Mouse (Mus musculus) thymus, postnatal 4 days (tissue): ENCODE measurements around the gene Fam222b.
"Not testable (repeated sequence)": the region's sequence is repeated elsewhere in the genome, so short reads cannot be mapped to it uniquely, and the experiment has no call there.

ENCODE experiments used
- DNase-seq: peaks from one replicate; pipeline ENCODE4 v3.0.0; 2021

The Fam222b gene

DNA sequence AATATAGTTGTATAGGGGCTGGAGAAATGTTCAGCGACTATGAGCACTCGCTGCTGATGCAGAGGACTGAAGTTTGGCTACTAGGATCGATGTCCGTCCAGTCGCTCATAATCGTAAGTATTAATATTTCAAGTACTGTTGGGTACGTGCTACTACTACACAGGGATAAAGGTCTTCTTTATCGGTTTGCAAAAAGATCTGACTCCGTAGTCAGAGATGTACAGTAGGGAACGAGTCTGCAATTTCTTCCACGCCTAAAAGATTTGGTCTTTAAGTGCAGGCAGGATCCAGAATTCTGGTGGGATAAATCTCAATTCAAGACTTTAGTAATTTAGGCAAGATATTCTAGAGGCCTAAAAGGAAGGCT, 340 bp upstream of the Fam222b start:
- no peak for DNase-seq

DNA sequence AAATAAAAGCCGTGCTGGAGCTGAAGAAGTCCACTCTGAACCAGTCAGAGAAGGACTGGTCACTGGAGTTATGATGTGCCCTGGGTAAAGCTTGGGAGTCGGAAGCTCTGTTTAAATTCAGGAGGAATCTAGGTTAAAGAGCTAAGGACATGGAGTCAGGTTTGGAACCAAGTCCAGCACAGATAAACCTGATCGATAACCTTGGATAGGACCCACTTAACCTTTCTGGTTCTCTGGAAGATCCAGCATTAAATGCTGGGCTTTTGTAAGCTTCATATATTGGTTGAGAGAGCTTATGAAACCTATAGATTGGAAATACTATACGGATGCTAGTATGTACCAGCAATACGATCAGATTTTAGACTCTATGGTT, 670 bp downstream of the Fam222b start:
- no peak for DNase-seq

DNA sequence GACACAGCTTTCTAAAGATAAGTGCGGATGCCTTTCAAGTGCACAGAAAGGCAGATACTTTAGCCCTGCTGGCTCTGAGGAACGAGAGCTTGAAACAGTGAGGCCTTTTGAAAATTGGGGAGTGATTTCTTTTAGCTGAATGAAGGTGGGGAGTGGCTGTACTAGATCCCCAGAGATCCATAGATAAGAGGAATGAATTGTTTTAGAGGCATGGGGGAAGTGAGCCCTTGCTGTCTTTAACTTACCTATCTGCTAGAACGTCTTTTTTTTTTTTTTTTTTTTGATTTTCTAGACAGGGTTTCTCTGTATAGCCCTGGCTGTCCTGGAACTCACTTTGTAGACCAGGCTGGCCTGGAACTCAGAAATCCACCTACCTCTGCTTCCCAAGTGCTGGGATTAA, 2.6 kb downstream of the Fam222b start:
- DNase-seq, result no peak

DNA sequence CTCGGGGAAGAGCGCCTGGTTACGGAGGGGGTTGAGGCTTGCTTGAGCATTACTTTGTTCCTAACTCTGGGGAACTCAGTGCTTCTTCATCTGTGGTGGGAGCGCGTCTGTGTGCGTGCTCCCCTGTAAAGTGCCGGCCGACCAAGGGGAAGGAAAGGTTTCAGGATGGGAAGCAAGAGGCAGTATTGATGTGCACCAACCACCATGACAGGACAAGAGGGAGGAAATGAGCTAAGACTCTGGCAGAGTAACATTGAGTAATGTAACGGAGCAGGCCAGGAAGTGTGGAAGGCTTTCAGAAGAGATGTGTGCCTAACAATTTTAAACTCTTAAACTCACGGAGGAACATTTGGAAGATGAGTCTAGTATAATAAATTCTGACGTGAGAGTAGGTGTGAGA, 6.3 kb downstream of the Fam222b start:
- no peak for DNase-seq

DNA sequence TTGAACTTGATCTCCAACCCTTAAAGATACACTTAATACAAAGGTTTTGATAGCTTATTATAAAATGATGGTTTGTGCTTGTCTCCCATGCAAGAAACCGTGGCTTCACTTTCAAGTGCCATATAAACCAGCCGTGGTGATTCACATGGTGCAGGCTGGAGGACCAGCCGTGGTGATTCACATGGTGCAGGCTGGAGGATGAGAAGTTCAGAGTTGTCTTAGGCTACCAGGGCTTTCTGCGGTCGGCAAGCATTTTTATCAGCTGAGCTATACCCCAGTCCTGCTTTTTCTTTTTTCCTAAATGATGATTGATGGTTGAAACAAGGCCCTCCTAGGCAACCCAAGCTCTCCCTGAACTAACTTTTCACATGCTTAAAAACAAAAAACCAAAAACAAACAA, 7.7 kb downstream of the Fam222b start:
- no peak for DNase-seq

DNA sequence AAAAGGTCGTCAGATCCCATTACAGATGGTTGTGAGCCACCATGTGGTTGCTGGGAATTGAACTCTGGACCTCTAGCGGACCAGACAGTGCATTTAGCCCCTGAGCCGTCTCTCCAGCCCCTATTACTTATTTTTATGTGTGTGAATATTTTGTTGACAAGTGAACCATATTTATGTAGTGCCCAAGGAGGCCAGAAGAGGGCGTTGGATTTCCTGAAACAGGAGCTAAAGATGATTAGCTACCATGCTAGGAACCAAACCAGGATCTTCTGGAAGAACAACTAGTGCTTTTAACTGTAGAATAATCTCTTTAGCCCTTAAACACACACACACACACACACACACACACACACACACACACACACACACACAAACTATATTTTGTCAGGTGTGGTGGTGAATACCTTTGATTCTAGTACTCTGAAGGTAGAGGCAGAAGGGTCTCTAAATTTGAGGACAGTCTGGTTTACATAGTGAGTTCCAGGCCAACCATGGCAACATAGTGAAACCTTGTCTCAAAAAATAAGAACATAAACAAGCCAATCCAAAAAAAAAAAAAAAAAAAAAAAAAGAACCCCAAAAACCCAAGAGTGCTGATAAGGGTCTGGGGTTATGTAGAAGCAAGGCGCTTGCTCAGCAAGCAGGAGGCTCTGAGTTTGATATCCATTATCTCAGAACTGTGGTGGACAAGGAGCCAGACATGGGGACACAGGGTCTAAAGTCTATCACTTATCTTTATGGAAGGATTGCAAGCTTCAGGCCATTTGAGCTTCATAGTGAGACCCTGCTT, 8.7 kb downstream of the Fam222b start:
- peak; percentile 34 for DNase-seq

DNA sequence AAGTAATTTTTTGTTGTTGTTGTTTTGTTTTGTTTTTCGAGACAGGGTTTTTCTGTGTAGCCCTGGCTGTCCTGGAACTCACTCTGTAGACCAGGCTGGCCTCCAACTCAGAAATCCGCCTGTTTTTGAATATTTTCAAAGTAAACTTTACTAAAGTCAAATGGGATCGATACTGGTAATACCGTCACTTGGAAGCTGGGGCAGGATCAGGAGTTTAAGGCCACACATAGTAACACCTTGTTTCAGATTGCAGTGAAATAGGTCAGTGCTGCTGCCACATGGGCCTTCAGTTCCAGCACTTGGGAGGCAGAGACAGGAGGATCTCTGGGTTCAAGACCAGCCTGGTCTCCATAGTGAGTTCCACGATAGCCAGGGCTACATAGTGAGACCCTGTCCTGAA, 10.0 kb downstream of the Fam222b start:
- DNase-seq, result no peak

DNA sequence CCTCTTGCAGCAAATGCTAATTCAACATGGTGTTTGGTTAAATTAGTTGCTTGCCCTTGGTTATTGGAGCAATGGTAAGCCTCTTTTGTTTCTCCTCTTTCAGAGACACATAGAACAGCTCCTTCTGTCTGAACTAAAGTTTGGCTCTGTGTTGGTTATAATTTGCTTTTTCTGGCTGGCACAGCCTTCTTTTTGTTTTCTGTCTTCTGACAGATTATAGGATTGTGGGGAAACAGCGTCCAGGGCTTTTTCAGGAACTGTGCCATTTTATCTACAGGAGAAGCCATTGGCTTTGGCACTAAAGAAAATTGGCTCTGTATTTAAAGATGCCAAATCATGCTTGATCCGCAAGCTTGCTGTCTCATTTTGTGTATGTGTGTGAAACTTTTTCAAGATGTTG, 19.2 kb downstream of the Fam222b start:
- no peak for DNase-seq

DNA sequence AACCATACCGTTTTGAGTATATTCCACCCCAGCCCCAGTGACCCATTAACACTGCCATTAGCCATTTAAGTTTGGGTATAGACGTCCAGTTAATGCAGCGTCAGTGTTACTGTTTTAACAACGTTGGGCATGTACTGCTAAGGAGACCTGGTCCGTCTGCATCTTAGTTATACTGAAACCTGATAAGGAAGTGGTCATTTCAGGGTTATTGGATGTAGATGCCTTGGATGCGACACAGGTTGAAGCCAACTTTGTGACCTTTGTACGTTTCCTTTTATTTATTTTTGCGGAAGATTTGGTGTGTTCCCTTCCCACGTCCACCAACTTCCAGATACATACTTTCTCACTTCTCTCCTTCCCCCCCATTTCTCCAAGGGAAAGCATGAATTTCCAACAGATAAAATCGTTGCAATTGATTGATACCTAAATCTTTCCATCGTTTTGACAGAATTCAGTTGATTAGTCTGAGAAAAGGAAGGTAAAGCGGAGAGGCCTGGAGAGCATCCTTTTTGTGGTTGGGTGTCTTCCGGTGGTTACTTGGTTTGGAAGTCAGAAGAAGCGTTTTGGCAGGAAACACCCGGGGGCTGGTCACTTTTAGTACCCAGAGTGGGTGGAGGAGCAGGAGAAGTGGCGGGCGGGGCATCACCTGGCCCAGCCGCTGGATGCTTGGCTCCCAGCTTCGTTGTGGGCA, 20.4 kb downstream of the Fam222b start:
- DNase-seq, result no peak

DNA sequence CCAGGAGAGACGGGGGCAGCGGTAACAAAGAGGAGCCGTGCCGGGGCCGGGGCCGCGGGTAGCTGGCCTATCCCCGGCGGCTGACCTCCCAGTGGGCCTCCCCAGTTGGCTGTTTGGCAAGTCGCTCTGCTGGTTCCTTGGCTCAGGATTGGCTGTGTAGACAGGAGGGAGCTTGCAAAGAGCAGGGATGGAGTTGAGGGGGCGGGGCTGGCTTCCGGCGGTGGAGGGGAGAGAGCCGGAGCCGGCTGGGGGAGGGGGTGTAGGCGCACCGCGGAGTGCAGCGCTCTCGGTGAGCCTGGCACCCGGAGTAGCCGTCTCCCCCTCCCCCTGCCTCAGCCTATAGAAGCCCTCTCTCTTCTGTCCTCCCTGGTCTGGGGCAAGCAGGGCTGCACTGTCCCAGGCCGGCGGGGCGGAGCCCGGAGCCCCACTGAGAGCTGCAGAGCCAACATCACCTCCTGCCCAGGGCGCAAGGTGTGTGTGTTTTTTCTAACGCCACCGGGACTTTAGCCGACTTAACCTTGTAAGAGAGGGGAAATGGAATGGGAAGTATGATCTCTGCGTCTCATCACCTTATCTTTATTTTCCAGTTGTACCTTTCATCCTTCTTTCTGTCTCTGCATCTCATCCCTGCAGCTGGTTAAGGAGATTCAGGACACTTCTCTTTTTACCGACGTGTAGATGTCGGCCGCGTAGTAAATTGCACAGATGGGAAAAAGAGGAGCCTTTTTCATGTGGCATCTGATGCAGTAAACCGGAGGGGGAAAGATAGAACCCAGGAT, 21.1 kb downstream of the Fam222b start:
- peak; percentile 95 for DNase-seq

DNA sequence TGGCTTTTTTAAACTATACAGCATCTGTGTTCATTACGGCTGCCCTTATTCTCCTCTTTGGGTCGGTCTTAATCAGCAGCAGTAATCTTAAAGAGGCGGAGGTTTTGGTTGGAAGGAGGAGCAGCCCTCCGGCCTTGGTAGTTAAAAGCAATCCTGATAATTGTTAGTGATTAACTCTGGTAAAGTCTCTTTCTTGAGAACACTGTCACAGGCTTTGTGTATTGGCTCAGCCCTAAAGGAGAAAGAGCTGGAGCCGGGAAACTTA, 21.6 kb downstream of the Fam222b start:
- no peak for DNase-seq

DNA sequence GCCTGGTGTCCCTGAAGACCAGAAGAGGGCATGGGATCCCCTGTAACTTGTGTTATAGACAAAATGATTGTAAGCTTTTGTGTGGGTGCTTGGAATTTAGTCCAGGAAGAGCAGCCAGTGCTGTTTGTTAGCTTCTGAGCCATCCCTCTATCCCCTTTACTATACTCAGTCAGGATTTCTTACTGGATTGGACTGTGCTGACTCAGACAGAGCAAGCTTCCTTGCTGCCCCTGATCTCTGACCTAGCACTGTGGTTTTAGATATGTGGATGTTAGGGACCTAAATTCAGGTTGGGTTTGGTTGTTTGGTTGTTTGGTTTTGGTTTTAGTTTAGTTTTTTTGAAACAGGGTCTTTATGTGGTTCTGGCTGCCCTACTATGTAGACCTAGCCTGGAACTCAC, 24.0 kb downstream of the Fam222b start:
- no peak for DNase-seq

DNA sequence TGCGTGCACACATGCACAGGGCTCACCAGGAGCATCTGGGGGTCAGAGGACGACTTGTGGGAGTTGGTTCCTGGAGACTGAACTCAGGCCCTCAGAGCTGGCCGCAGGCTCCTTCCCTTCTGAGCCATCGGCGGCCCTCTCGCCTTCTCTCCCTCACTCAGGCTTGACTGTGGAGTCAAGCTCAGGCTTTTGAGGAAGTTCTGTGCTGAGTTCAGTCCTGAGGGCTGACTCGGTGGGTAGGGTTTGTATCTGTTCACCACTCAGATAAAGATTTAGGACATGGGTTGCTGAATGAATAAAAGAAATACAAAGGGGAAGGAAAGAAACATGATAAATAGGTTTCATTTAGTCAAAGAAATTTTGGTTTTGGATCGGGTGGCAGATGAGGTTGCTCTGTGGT, 25.4 kb downstream of the Fam222b start:
- no peak for DNase-seq

DNA sequence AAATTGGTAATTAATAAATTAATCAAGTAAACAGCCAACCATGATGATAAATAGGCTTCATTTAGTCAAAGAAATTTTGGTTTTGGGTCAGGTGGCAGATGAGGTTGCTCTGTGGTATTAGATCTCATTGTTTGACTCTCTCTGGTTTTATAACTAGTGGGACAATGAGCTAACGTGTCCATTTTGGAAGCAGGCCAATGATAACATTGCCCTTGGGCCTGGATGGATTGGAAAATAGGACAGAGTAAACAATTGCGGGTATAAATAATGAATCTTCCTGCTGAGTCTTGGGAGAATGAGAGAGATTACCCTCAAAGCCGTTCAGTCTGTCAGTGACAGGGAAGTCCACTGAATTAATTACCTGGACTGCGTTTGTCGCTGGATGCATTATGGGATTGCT, 26.7 kb downstream of the Fam222b start:
- no peak for DNase-seq

DNA sequence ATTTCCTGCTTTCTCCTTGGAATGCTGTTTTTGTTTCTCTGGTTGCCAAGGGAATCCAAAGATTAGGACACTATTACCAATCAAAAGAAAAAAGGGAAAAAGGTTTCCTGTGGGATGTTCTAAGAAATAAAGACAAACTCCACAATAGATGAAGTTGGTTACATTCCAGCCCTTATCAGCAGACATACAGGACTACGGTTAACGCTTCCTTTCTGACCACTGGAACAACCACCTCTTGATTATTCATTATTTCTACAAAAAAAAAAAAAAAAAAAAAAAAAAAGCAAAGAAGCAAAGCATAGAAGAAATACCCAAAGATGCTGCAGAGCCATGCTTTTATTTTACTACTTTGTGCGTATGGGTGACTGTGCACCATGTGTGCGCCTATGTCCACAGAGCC, 28.4 kb downstream of the Fam222b start:
- no peak for DNase-seq

DNA sequence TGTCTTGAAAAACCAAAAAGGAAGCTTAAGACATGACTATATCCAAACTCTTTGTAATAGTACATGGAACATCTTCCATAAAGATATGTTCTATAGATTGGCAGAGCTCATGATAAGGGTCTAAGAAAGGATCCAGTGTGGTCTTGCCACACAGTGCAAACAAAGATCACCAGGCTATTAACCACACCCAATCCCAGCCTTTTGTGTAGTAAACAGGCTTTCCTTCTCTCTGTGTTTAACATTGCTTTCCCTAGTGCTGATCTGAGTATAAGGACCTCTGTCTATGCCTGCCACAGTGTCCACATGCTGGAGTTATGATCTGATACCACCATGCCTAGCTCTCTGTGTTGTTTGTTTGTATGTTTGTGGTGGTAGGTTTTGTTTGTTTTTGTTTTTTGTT, 29.3 kb downstream of the Fam222b start:
- DNase-seq, result no peak

DNA sequence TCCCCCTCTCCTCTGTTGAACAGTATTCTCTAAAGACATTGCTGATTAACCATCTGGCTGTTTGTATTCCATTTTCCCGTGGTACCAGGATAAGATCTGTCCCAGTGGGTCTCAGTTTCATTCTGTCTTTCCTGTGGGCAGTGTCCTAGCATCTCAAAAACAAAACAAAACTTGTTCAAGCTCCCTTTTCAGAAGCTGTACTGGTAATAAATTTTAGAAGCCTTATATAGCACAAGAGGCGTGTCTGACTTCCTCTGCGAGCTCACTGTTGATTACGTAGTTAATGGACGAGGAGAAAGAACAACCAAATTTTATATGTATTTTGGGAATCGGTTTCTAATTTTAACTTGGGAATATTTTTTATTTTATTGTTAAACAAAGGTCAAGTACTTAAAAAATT, 31.2 kb downstream of the Fam222b start:
- DNase-seq, result no peak

DNA sequence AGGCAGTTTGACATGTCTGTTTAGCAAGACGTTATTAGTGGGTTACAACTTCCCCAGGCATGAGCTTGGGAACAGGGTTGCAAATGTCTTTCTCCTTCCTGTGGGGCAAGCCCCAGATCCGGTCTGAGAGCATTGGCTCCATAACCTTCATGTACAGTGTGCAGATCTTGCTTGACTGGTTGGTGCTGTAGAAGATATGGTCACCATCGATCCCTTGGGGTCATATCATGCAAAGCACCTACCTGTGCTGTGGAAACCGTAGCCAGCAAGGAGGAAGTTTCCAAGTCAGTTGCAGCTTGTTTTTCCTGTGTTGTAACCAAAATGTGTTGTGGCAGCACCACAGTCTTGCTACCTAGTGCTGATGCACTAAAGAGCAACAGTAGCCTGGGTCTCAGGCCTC, 32.3 kb downstream of the Fam222b start:
- no peak for DNase-seq

DNA sequence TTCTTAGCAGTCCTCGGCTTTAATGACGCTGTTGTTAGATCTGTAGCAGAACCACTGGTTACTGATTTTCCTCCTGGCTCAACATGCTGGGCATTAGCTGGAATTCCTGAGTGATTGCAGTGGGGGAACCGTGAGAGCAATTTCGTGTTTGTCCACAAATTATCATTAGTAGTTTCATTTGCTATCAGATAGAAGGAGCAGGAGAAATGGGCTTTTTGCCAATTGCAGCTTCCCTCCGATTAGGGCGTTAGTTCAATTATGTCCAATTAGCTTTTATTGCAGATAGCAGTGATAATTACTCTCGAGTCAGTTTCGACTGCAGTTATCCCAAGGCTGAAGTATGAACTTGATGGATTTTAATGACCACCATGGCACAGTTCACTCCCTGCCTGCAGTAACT, 35.0 kb downstream of the Fam222b start:
- no peak for DNase-seq

DNA sequence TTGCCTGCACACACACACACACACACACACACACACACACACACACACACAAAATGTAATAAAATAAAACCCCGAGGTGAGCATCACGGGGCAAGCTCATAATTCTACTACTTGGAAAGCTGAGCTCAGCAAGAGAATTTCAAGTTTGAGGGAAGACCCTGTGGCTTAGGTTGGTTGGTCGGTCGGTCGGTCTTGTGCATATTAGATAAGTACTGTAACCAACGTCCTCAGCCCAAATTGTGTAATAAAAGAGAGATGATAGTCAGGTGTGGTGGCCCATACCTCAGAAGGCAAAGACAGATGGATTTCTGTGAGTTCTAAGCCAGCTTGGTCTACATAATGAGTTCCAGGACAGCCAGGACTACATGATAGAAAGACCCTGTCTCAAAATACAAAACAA, 39.5 kb downstream of the Fam222b start:
- no peak for DNase-seq

DNA sequence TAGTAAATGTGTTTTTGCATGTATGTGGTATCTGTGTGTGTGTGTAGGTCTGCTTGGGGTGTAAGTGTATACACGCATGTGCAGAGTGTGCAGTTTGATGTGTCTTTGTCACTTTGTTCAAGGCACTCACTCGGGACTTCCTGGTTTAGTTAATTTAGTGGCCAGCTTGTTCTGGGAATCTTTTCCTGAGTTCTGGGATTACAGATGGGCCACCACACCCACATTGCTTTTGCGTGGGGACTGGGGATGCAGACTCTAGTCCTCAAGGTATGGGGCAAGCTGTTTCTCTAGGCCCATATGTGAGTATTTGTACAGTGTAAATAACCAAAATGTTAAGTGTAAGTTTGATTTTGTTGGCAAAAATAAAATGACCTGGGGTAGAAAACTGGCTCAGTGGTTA, 39.9 kb downstream of the Fam222b start:
- no peak for DNase-seq

DNA sequence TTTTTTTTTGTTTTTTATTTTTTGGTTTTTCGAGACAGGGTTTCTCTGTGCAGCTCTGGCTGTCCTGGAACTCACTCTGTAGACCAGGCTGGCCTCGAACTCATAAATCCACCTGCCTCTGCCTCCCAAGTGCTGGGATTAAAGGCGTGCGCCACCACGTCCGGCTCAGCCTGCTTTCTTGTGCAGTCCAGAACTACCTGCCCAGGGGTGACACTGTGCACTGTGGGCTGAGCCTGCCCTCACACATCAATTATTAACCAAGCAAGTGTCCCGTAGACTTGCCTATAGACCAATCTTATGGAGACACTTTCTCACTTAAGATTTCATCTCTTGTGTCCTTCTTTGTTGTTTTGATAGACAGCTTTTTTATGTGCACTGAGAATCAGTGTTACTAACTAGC, 40.9 kb downstream of the Fam222b start:
- not testable (repeated sequence) for DNase-seq

DNA sequence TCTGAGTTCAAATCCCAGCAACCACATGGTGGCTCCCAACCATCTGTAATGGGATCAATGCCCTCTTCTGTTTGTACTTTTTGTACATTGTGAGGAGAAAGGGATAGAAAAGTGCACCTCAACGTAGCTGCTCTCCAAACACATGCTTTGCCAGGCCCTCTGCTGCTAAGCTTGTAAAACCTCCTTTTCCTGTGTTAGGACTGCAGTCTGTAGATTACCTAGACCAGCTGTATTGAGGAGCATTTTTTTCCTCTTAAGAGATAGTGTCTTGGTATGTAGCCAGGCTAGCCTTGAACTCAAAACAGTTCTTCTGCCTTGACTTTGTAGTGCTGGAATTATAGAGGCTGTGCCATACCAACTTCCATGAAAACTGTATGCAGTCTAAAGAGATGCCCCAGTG, 41.7 kb downstream of the Fam222b start:
- DNase-seq, result no peak

DNA sequence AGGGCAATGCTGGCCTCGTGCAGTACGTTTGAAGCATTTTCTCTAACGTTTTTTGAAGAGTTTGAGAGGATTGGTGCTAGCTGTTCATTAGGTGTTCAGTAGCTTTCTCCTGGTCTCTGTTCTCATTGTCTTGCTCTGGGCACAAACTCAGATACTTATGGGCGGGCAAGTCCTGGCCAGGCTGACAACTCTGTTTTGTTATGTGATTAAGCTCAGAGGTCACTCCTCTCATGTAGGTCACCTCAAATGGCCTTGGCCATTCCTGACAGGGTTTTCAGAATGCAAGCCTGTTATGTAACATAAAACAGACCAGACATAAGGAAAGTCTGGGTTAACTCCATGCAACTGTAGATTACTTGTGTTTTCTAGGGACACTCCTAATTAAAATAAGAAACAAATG, 43.1 kb downstream of the Fam222b start:
- no peak for DNase-seq

DNA sequence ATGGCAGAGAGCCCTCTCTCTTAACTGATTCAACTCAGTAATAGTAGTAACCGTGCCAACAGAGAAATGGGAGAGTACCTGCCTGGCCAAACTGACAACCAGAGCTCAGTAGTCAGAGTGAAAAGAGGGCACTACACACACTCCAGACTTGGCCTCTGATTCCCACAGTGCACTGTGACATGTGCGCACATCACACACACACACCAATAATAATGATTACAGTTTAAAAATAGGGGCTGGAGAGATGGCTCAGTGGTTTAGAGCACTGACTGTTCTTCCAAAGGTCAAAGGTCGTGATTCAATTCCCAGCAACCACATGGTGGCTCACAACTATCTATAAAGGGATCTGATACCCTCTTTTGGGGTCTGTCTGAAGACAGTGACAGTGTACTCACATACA, 43.6 kb downstream of the Fam222b start:
- no peak for DNase-seq
